ENCODE assay signal across 9 mouse cellular contexts in genomic region chr13:116986658-116987057, GRCm38 (mm10).
"Had no signal": no experiment of that assay in that cellular context is flagged by ENCODE, and none has a peak within 500 bp of the region (broad histone marks: within the 10 kb centered on the region; RNA-seq: fewer than 3 reads in every experiment).

No protein-coding gene starts in this region.

- DNase-seq: kidney, adult 11 months; kidney, adult 9 months; kidney, postnatal 4 days; liver; liver, embryonic 13.5 days; liver, postnatal 0 days; right cerebral cortex, postnatal 14 days; thymus, postnatal 36 days had no signal

- ATAC-seq: liver, postnatal 0 days; midbrain, embryonic 13.5 days had no signal
